Mouse (Mus musculus) lung, postnatal 0 days (tissue): ENCODE data around the gene Ecd.

Experiments used
- CTCF ChIP-seq: IDR thresholded peaks from 2 replicates; pipeline ENCODE4 v1.5.1; 2016; ENCODE audit warnings: antibody characterized with exemption, mild to moderate bottlenecking
- EP300 ChIP-seq: IDR thresholded peaks from 2 replicates; pipeline ENCODE4 v1.6.1; 2016; ENCODE audit warnings: antibody characterized with exemption, mild to moderate bottlenecking, control low read depth

DNA sequence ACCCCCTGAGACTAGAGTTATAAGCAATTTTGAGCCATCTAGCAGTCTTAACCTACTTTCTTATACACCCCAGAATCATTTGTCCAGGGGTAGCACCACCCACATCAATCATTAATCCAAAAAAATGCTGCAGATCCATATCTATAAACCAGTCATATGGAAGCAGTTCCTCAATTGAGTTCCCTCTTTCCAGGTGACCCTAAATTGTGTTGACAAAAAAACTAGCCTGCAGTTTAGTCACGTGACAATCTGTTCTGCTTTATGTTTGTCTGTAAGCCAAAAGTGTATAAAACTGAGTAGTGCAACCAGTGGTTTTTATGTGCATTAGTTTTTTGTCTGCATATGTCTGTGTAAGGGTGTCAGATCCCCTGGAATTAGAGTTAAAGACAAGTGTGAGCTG lies 23.9 kb upstream of the Ecd start:
- TF ChIP-seq CTCF (no peak), EP300 (no peak)
